Mouse (Mus musculus): ENCODE results near the gene Ptov1.

The Ptov1 gene

DNA sequence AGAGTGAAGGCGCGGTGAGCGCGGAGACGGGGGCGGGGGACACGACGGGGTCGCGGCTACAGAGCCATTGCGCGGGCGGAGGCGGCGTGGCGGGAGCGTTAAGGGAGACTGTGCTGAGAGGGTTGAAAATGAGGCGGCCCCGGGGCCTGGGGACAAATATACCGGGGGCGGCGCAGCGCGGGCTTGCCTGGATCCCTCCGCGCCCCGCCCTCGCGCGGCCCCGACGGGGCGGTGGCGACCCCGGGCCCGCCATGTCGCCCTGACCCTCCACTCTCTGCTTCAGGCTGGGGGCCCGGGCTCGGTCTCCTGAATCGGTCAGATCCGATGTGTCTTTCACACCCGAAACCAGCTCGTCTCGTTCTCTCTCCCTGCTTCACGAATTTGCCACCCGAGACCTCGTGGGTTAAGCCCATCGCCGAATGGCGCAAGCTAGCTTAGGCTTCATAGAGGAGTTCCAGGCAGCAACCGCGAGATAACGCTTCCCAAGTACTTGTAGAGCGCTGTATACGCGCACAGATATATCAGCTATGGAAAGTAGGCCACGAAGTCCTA, 53.0 kb downstream of the Ptov1 start, which contains the start of gene Atf5:
Gene Atf5 (minus strand): TSS at position 189 of the 552 bp plus-strand sequence.
- intact Hi-C loops (cut with DNase I), result loop anchor here (2.0 kb wide), 1 partner anchor 68 kb away; the partner anchor contains the start of gene Vrk3

DNA sequence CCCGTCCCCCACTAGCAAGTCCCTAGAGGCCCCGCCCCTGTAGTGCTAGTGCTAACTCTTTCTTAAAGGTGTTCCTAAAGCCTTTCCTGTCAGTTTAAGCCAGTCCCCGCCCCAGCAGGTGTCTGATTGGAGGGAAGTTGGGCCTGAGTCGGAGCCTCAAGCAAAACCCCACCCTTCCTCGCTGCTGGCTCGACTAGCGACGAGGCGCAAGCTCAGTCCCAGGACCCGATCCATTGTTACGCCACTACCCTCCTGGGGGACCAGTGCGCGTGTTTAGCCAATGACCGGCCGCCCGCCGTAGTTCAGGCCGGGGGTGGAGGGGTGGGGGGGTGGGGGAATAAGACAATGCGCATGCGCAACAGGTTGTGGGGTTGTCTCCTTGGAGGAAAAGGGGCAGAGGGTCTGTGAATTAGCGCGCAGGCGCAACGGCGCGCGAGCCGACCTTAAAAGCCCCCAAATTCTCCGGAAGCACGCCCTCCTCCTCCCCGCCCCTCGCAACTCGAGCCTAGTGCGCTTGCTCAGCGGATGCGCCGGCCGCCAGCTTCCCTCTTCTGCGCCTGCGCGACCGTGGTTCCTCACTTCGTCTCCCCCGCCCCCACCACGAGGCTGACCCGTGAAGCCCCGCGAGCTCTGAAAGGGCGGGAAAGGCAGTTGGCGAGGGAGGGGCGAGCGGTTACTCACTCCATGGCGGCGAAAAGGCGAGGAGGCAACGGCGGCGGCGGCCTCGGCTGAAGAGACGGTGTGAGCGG, 53.7 kb downstream of the Ptov1 start, which contains the start of the genes Nup62 and Il4i1:
Gene Nup62 (plus strand): TSS at position 368 of the 749 bp plus-strand sequence.
Gene Il4i1 (plus strand): TSS at position 667 of the 749 bp plus-strand sequence.
- intact Hi-C loops (cut with DNase I), result loop anchor here (2.0 kb wide), 1 partner anchor 67 kb away; the partner anchor contains the start of gene Vrk3

DNA sequence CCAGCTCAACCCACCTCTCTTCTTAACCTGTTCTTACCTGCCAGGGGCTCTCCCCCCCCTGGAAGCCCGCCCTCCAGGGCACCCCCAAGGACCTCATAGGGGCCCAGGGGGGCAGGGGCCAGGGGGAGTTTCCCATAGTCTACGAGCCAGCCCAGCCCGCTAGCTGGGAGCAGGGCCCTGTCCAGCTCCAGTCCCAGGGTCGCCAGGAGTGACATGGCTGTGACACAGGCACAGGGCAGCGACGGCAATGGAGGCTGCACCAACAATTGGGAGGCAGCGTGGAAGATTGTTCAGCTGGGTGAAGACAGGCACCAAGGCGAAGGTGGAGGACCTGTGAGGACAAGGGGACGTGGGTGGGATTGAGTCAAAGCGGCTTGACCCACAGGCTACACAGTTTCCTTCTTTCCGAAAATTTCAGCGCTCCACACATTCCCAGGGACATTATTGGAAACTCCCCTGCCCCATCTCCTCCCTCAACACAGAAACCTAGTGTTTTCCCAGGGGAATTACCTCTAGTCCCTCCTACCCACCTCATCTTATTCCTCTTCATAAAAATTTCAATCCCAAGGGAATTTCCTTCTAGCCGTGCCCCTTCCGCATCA, 54.5 kb downstream of the Ptov1 start:
- intact Hi-C loops (cut with DNase I), result no loop called here

DNA sequence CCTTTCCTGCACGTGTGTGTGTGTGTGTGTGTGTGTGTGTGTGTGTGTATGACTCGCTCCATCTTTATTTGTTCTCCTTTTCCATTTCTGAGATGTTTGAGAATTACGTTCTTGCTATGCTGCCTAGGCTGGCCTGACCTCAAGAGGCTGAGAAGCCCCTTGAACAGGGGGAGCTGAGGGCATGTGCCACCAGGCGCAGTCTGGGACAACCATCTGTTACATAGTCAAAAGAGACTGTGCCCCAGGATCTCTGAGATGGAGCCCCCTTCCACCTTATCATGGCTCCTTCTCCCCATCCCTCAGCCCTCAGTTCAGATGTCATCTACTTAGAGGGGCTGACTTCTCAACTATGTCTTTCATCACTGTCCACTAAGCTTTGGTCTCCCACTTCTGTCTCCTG, 55.2 kb downstream of the Ptov1 start:
- intact Hi-C loops (cut with DNase I), result no loop called here

DNA sequence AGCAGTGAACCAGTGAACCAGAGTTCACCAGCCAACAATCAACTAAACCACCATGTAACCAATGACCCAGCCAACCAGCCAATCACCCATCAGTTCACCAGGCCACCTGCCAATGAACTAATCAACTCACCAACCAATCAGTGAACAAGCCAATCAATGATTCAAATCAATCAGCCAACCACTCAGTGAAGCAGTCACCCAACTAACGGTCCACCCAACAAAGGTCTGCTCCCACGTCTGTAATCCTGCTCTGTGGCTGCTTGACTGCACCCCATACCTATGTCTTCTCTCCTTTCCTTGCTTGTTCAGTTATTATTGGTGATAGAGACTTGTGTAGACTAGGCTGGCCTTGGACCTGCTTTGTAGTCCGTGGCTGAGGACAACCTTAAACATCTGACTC, 55.6 kb downstream of the Ptov1 start:
- intact Hi-C loops (cut with DNase I), result no loop called here

Small RNAs within 50 kb of the gene (microRNA-seq; reads per million reads assigned to microRNA genes)
- gene Mir707, result 0 reads per million in 2 experiments

All from adrenal gland (tissue).